Mouse (Mus musculus) myocyte (in vitro differentiated cells): Measurements from ENCODE around the gene Slit3. TPM values are rescaled to one million over a fixed set of nuclear protein-coding genes. Genes with fewer than 3 reads are reported as not detected.

Experiments used
- H3K27me3 ChIP-seq: one replicate; pipeline ENCODE4 v1.6.1; 2011; ENCODE audit not compliant: control insufficient read depth, insufficient read depth, insufficient read length
- H3K36me3 ChIP-seq: one replicate; pipeline ENCODE4 v1.6.1; 2011; ENCODE audit not compliant: control insufficient read depth, insufficient read depth
- H3K4me2 ChIP-seq: one replicate; pipeline ENCODE4 v1.6.1; 2011; ENCODE audit warnings: low read depth, control low read depth
- H3K4me3 ChIP-seq: one replicate; pipeline ENCODE4 v1.5.1; 2011; ENCODE audit warnings: mild to moderate bottlenecking, control low read depth, moderate library complexity
- H3K79me2 ChIP-seq: one replicate; pipeline ENCODE4 v1.6.1; 2011; ENCODE audit not compliant: control insufficient read depth, insufficient read depth
- H3ac ChIP-seq: one replicate; pipeline ENCODE4 v1.6.1; 2011; ENCODE audit not compliant: control insufficient read depth, insufficient read length
- CEBPB ChIP-seq: IDR thresholded peaks from 2 replicates; pipeline ENCODE4 v1.6.1; 2011; ENCODE audit warnings: mild to moderate bottlenecking, moderate library complexity; ENCODE audit not compliant: poor library complexity, insufficient read depth, severe bottlenecking
- E2F4 ChIP-seq: IDR thresholded peaks from one replicate; pipeline ENCODE4 v1.6.1; 2011; ENCODE audit warnings: mild to moderate bottlenecking, control low read depth, moderate library complexity; ENCODE audit not compliant: insufficient read depth
- MAX ChIP-seq: IDR thresholded peaks from one replicate; pipeline ENCODE4 v1.6.1; 2011; ENCODE audit warnings: low read depth, mild to moderate bottlenecking, control low read depth
- MYOD1 ChIP-seq, 3 experiments: IDR thresholded peaks; one replicate each; pipeline ENCODE4 v1.6.1; 2011; ENCODE audit warnings: control low read depth in 2 of 3, low read depth in 2 of 3, mild to moderate bottlenecking in 2 of 3, moderate library complexity in 1 of 3; ENCODE audit not compliant: insufficient read length in 2 of 3, control insufficient read depth in 1 of 3
- MYOG ChIP-seq, 3 experiments: IDR thresholded peaks; one replicate each; pipeline ENCODE4 v1.6.1; 2011; ENCODE audit warnings: control low read depth in 2 of 3, low read depth in 2 of 3, mild to moderate bottlenecking in 2 of 3; ENCODE audit not compliant: insufficient read length in 2 of 3, control insufficient read depth in 1 of 3, insufficient read depth in 1 of 3
- POLR2A ChIP-seq: IDR thresholded peaks from one replicate; pipeline ENCODE4 v1.6.1; 2011; ENCODE audit warnings: low read depth, mild to moderate bottlenecking, control low read depth, moderate library complexity; ENCODE audit not compliant: insufficient read length
- POLR2AphosphoS2 ChIP-seq: IDR thresholded peaks from one replicate; pipeline ENCODE4 v1.6.1; 2011; ENCODE audit warnings: low read depth, control low read depth; ENCODE audit not compliant: insufficient read length
- REST ChIP-seq: IDR thresholded peaks from one replicate; pipeline ENCODE4 v1.6.1; 2011; ENCODE audit warnings: mild to moderate bottlenecking, control low read depth, moderate library complexity; ENCODE audit not compliant: insufficient read depth, insufficient read length
- SRF ChIP-seq: IDR thresholded peaks from one replicate; pipeline ENCODE4 v1.6.1; 2011; ENCODE audit warnings: low read depth; ENCODE audit not compliant: control insufficient read depth, insufficient read length
- TCF12 ChIP-seq: IDR thresholded peaks from one replicate; pipeline ENCODE4 v1.6.1; 2011; ENCODE audit warnings: mild to moderate bottlenecking, control low read depth; ENCODE audit not compliant: poor library complexity, insufficient read depth, severe bottlenecking
- TCF3 ChIP-seq: IDR thresholded peaks from one replicate; pipeline ENCODE4 v1.6.1; 2011; ENCODE audit warnings: low read depth, control low read depth; ENCODE audit not compliant: insufficient read length
- USF1 ChIP-seq: IDR thresholded peaks from one replicate; pipeline ENCODE4 v1.6.1; 2011; ENCODE audit warnings: low read depth, mild to moderate bottlenecking, control low read depth, moderate library complexity
- polyA plus RNA-seq: library from polyadenylated mRNA; unstranded; fragments of >200 nt; fragmentation: generic; extraction: Trizol; gene quantifications from one replicate; pipeline ENCODE4 v1.2.1, GENCODE M21; 2012; ENCODE audit warnings: missing spikeins

The Slit3 gene
- polyA plus RNA-seq, 1 experiment = not detected

DNA sequence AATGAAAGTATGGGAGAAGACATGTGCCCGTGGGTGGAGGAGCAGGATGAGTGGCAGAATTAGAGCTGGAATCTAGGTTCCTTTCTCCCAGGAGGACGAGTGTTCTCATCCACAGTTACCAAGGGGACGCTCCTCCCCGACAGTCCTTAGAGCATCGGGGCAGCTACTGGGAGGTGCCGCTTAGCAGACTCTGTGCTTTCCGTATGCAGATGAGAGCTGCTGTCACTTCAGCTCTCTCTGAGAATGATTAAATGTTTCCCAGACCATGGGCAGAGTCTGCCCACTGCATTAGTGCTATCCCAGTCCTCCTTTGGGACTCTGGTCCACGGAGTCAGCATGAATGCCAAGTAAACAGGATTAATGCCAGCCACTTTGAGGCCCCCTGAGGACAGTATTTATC is 359.1 kb downstream of the Slit3 start:
- H3K4me3 ChIP-seq = no peak overlapping the region
- no peak overlapping the region for H3K4me2 ChIP-seq
- TF ChIP-seq SRF (no peak), MYOD1 (IDR thresholded peaks at IDR 0.05; ENCODE audit: control insufficient read depth in 1 of 3, insufficient read length in 2 of 3, low read depth in 2 of 3) (no peak), POLR2AphosphoS2 (no peak), MAX (no peak), E2F4 (no peak), CEBPB (no peak), MYOG (IDR thresholded peaks at IDR 0.05; ENCODE audit: control insufficient read depth in 1 of 3, insufficient read depth in 1 of 3, insufficient read length in 2 of 3, low read depth in 2 of 3) (no peak)

GRCm38 (mm10) chr11:35481611-35482363 is 360.8 kb downstream of the Slit3 start:
- Histone ChIP-seq H3K36me3 (no peaks in the 10 kb centered on the region), H3K27me3 (no peaks in the 10 kb centered on the region), H3ac (no peak overlapping the region), H3K79me2 (no peaks in the 10 kb centered on the region), H3K4me2 (no peak overlapping the region), H3K4me3 (no peak overlapping the region)
- no peak for TF ChIP-seq TCF3
- TF ChIP-seq SRF = no peak
- TF ChIP-seq E2F4 = no peak
- TF ChIP-seq MYOD1 (IDR thresholded peaks at IDR 0.05; ENCODE audit: control insufficient read depth in 1 of 3, insufficient read length in 2 of 3, low read depth in 2 of 3) = no peak
- TF ChIP-seq POLR2AphosphoS2 = no peak
- TF ChIP-seq MYOG (IDR thresholded peaks at IDR 0.05; ENCODE audit: control insufficient read depth in 1 of 3, insufficient read depth in 1 of 3, insufficient read length in 2 of 3, low read depth in 2 of 3) = no peak
- TF ChIP-seq POLR2A = no peak
- no peak for TF ChIP-seq CEBPB
- no peak for TF ChIP-seq USF1
- no peak for TF ChIP-seq REST
- no peak for TF ChIP-seq MAX
- no peak for TF ChIP-seq TCF12

More for the DNA sequence above, 359.1 kb downstream of the Slit3 start:
- Histone ChIP-seq H3K27me3 (no peaks in the 10 kb centered on the region), H3ac (no peak overlapping the region), H3K36me3 (no peaks in the 10 kb centered on the region), H3K79me2 (no peaks in the 10 kb centered on the region)

DNA sequence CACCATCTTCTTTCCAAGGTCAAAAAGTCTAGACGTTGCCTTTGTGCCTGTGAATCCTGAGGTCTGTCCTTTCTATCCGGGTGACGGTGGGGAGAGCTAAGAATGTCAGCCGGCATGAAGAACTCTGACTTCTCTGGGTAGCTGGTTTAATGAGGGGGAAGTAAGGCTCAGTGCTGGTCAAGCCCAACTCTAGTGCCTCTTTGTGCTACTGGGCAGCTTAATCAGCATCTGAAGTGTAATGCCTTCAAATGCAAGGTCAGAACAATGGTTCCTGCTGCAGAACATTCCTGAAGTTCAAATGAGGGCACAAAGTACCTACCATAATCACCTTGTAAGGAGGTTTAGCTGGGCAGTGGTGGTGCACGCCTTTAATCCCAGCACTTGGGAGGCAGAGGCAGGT is 366.9 kb downstream of the Slit3 start:
- Histone ChIP-seq H3K36me3 (no peaks in the 10 kb centered on the region), H3ac (no peak overlapping the region), H3K4me2 (no peak overlapping the region), H3K27me3 (no peaks in the 10 kb centered on the region), H3K4me3 (no peak overlapping the region), H3K79me2 (no peaks in the 10 kb centered on the region)
- TF ChIP-seq POLR2AphosphoS2 (no peak), CEBPB (no peak), TCF12 (no peak), TCF3 (no peak), MAX (no peak), REST (no peak), USF1 (no peak), MYOD1 (IDR thresholded peaks at IDR 0.05; ENCODE audit: control insufficient read depth in 1 of 3, insufficient read length in 2 of 3, low read depth in 2 of 3) (no peak)

DNA sequence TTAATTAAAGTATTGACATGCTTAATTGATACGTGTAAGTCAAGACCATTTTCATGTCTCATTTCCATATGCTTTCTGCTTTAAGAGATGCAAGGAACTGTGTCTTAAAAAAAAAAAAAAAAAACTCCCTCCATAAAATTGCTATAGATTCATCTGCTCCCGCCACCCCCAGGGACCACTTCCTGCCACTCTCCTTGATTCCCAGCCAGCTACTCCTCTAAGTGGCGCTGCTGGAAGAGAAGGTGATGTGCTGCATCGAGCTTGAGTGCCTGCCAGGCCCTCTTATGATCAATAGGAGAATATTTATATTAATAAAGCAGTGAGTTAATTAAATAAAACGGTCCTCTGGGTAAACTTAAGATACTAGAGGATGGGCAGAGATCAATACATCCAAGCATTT is 370.7 kb downstream of the Slit3 start:
- Histone ChIP-seq H3ac (no peak overlapping the region), H3K79me2 (no peaks in the 10 kb centered on the region), H3K4me2 (no peak overlapping the region), H3K4me3 (no peak overlapping the region), H3K27me3 (no peaks in the 10 kb centered on the region), H3K36me3 (no peaks in the 10 kb centered on the region)
- TF ChIP-seq USF1 (no peak), TCF12 (no peak), MYOG (IDR thresholded peaks at IDR 0.05; ENCODE audit: control insufficient read depth in 1 of 3, insufficient read depth in 1 of 3, insufficient read length in 2 of 3, low read depth in 2 of 3) (no peak), POLR2A (no peak), E2F4 (no peak), SRF (no peak), REST (no peak), TCF3 (no peak), POLR2AphosphoS2 (no peak), MAX (no peak), MYOD1 (IDR thresholded peaks at IDR 0.05; ENCODE audit: control insufficient read depth in 1 of 3, insufficient read length in 2 of 3, low read depth in 2 of 3) (no peak), CEBPB (no peak)

DNA sequence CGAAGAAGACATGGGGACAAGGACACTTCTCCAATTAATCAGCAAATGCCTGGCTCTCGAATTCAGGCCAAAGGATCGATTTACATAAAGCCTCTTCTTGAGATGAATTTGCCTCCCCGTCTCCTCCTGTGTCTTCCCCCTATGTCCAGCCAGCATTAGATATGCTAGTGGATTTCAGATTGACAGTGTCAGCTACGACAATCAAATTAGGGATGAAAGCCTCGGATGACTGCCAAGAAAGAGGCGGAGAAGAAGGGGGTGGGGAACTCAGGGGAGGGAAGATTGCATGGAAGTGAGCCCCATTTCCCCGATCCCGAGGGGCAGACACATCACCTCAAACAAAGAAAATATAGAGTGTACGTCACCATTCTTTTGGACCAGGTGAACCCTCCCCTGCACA is 375.9 kb downstream of the Slit3 start:
- H3K27me3 ChIP-seq = peaks cover 12% of the 10 kb centered on the region
- no peak for TF ChIP-seq MAX
- no peak overlapping the region for H3ac ChIP-seq
- H3K36me3 ChIP-seq = no peaks in the 10 kb centered on the region
- no peak overlapping the region for H3K4me3 ChIP-seq
- H3K4me2 ChIP-seq = no peak overlapping the region
- no peaks in the 10 kb centered on the region for H3K79me2 ChIP-seq
